Mouse (Mus musculus): Measurements from ENCODE around the gene Aoc2. TPM values are rescaled to one million over a fixed set of nuclear protein-coding genes. Genes with fewer than 3 reads are reported as not detected.
"Not testable (repeated sequence)": the region's sequence is repeated elsewhere in the genome, so short reads cannot be mapped to it uniquely, and the experiment has no call there.

Gene Aoc2
- total RNA-seq, 2 experiments from 2014 or later: 7.2 to 9.4 TPM

DNA sequence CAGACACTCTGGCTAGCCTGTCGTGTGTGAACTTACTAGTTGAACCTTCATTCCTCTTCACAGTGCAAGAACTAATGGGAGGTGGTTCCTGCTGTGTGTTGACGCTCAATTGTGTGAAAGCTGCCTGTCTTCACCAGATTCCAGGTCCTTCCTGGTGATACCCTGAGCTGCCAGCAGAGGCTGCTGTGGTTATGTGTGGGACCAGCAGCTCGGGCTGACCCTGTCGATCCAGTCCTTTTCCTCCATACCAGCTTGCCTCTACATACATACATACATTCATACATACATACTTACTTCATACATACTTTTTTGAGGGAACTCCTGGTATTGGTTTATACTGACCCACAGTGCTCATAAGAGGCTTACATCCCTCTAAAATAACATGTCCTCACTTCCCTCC is 1.3 kb upstream of the Aoc2 start:
- intact Hi-C loops (cut with DNase I): loop anchor here (1.0 kb wide), 1 partner anchor 72 kb away; no protein-coding TSS in a partner anchor
- peak; percentile 63 to 75 for DNase-seq (ENCODE audit: extremely low spot score in 1 of 2, low spot score in 2 of 2)
- peak; percentile 97 for TF ChIP-seq CTCF (IDR thresholded peaks at IDR 0.05)
- Histone ChIP-seq H3K4me3 (no peak overlapping the region), H3K27ac (no peak overlapping the region)

DNA sequence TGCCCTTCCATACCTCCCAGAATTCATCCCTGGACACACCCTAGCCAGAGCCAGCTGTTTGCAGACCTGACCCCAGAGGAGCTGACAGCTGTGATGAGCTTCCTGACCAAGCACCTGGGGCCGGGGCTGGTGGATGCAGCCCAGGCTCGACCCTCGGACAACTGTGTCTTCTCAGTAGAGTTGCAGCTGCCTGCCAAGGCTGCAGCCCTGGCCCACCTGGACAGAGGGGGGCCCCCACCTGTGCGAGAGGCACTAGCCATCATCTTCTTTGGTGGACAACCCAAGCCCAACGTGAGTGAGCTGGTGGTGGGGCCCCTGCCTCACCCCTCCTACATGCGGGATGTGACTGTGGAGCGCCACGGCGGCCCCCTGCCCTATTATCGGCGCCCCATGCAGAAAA is 338 bp downstream of the Aoc2 start:
- intact Hi-C loops (cut with DNase I); DNase-seq (ENCODE audit: extremely low spot score in 1 of 2, low spot score in 2 of 2); H3K27ac ChIP-seq; H3K4me3 ChIP-seq: not testable (repeated sequence)

DNA sequence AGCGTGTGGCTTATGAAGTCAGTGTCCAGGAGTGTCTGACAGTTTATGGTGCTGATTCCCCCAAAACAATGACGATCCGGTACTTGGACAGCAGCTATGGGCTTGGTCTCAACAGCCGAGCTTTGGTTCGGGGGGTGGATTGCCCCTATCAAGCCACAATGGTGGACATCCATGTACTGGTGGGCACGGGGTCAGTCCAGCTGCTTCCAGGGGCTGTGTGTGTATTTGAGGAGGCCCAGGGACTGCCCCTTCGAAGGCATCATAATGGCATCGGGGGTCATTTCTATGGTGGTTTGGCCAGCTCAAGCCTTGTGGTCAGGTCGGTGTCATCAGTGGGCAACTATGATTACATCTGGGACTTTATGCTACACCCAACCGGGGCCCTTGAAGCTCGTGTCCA is 1.3 kb downstream of the Aoc2 start:
- intact Hi-C loops (cut with DNase I): no loop called here
- Histone ChIP-seq H3K4me3 (no peak overlapping the region), H3K27ac (no peak overlapping the region)
- no peak for DNase-seq (ENCODE audit: extremely low spot score in 1 of 2, low spot score in 2 of 2)
- no peak for TF ChIP-seq CTCF (IDR thresholded peaks at IDR 0.05)

DNA sequence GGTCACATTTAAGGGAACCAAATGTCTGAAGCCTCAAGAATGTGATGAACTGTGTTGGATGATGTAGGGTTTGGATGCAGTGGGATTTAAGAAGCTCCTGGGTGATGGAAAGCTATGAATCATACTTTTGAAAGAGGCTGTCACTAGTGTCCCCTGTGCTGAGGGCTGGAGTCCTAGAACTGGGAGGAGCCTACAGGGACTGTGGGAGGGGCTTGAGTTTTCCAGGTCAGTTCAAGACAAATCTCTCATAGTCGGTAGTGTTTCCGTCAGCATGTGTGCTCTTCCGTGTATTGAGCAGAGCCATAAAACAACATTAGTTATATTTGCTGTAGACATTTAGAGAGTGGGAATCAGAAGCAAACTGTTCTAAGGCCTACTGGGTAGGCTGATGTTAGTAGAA is 2.4 kb downstream of the Aoc2 start:
- intact Hi-C loops (cut with DNase I): no loop called here
- no peak for DNase-seq (ENCODE audit: extremely low spot score in 1 of 2, low spot score in 2 of 2)
- Histone ChIP-seq H3K4me3 (no peak overlapping the region), H3K27ac (no peak overlapping the region)
- TF ChIP-seq CTCF (IDR thresholded peaks at IDR 0.05): no peak

DNA sequence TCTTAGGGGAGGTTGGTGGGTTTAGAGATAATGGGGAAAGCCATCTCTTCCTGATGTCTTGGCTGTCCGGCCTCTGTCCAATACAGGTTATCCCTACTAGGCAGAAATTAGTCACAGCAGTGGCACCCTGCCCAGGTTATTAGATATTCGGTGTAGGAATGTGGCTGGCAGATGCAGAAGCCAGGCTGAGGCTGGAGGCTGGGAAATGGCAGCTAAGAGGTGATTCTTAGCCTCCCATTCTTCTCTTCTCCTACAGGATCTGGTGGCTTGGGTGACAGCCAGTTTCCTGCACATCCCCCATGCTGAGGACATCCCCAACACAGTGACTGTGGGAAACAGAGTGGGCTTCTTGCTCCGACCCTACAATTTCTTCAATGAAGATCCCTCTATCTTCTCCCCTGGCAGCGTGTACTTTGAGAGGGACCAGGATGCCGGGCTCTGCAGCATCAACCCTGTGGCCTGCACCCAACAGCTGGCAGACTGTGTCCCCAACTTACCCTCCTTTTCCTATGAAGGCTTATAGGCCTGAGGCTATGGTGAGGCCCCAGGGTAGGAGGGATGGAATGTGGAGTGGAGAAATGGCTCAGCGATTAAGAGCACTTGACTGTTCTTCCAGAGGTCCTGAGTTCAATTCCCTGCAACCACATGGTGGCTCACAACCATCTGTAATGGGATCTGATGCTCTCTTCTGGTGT is 4.2 kb downstream of the Aoc2 start:
- no peak overlapping the region for H3K27ac ChIP-seq
- DNase-seq (ENCODE audit: extremely low spot score in 1 of 2, low spot score in 2 of 2): peak; percentile 21 to 38
- intact Hi-C loops (cut with DNase I): no loop called here
- H3K4me3 ChIP-seq: no peak overlapping the region
- no peak for TF ChIP-seq CTCF (IDR thresholded peaks at IDR 0.05)

DNA sequence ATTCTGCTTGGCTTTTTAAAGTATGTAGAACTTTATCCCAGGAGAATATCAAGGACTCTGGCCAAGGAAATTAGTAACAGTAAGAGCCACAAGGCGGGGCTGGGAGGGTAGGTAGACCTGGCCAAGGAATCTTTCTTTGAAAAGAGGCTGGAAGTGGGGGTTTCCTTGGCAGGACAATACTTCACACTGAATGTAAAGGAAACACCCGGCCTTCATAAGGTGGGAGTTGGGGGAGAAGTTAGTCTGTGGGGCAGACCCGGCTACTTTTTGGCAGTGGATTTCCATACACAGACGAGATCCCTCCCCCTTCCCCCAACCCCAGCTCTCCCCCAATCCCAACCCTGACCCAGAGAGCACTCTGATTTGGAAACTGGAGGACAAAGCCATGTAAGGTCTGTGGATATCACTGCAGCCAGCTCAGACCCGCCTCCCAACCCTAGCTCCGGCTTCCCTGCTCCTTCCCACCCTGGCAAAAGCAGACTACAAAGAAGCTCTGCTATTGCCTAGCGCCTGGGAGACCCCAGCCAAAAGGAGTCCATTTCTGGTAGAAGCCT is 5.6 kb downstream of the Aoc2 start, which contains the start of gene Aoc3:
Gene Aoc3 (plus strand): TSS at position 235 of the 554 bp plus-strand sequence.
- no peak within 1 kb of the TSS for H3K27ac ChIP-seq
- intact Hi-C loops (cut with DNase I): no loop called here
- no peak within 1 kb of the TSS for H3K4me3 ChIP-seq
- no peak for DNase-seq (ENCODE audit: extremely low spot score in 1 of 2, low spot score in 2 of 2)
- TF ChIP-seq CTCF (IDR thresholded peaks at IDR 0.05): no peak

DNA sequence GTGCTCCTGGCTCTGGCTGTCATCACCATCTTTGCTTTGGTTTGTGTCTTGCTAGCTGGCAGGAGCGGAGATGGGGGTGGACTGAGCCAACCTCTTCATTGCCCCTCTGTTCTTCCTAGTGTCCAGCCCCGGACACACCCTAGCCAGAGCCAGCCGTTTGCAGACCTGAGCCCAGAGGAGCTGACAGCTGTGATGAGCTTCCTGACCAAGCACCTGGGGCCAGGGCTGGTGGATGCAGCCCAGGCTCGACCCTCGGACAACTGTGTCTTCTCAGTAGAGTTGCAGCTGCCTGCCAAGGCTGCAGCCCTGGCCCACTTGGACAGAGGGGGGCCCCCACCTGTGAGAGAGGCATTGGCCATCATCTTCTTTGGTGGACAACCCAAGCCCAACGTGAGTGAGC is 6.1 kb downstream of the Aoc2 start:
- H3K27ac ChIP-seq; intact Hi-C loops (cut with DNase I); DNase-seq (ENCODE audit: extremely low spot score in 1 of 2, low spot score in 2 of 2); H3K4me3 ChIP-seq: not testable (repeated sequence)

DNA sequence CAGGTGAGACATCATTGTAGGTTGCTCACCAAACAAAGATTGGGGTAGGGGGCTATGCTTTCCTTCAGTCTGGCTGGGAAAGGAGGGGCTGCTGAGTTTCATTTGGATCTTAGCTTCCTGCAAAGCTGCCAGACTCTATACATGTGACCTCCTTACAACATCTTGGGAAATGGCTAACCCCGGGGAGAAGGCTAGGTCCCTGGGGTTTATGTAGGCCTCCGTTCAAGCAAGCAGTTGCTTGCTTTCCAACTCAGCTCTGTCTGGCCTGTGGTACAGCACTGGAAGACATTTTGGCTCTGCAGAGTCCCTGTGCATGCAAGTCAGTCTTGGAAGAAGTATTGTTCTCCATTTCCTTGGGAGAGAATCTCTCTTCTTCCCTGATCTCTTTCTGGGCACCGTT is 7.7 kb downstream of the Aoc2 start:
- H3K27ac ChIP-seq: no peak overlapping the region
- H3K4me3 ChIP-seq: no peak overlapping the region
- no peak for DNase-seq (ENCODE audit: extremely low spot score in 1 of 2, low spot score in 2 of 2)
- intact Hi-C loops (cut with DNase I): no loop called here
- TF ChIP-seq CTCF (IDR thresholded peaks at IDR 0.05): no peak

DNA sequence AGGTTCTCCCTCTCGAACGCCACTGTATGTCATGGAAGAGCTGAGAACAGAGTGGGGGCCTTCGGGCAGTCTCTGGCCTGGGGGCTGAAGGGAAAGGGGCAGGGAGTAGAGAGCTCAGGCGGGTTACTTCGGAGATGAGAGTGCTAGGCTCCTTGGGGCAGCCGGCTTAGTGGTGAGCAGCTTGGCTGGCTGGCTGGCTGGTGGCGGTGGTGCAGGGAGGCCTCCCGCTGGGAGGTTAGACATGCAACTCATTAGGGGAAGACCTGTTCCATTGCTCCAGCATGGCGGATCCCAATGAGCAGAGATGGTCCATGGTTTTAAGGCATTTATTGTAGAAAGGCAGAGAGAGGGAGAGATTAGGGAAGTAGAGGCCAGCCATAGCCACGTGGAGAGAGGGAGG is 9.2 kb downstream of the Aoc2 start:
- intact Hi-C loops (cut with DNase I): no loop called here
- Histone ChIP-seq H3K27ac (no peak overlapping the region), H3K4me3 (no peak overlapping the region)
- no peak for TF ChIP-seq CTCF (IDR thresholded peaks at IDR 0.05)
- DNase-seq (ENCODE audit: extremely low spot score in 1 of 2, low spot score in 2 of 2): no peak

DNA sequence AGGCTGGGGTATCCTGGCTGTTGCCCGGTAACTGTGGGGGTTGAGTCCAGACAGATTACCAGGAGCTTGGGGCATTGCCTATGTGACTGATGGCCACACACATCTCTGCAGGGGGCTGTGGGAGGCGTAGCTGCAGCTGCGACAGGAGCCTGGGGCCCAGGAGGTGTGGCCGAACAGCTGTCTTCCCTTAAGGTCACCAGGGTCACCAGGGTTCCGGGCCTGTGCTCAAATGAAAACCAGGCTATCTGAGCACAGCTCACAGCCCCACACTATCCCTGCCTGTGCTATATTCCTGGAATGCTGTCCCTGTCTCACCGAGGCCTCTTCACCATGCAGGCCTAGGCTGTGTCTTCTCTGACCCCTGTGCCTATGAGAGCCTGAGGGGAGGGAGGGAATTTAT is 9.7 kb downstream of the Aoc2 start:
- Histone ChIP-seq H3K4me3 (no peak overlapping the region), H3K27ac (no peak overlapping the region)
- DNase-seq (ENCODE audit: extremely low spot score in 1 of 2, low spot score in 2 of 2): no peak
- intact Hi-C loops (cut with DNase I): no loop called here
- TF ChIP-seq CTCF (IDR thresholded peaks at IDR 0.05): no peak

DNA sequence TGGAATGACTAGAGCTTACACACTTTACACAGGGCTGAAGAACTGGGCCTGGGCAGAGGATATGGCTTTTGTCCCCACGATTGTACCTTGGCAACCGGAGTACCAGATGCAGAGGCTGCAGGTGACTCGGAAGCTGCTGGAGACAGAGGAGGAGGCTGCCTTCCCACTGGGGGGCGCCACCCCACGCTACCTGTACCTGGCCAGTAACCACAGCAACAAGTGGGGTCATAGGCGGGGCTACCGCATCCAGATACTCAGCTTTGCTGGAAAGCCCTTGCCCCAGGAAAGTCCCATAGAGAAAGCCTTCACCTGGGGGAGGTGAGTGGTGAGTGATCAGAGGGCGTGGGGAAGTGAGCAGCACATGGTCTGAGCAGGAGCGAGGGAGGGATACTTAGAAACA is 10.8 kb downstream of the Aoc2 start:
- Histone ChIP-seq H3K27ac (no peak overlapping the region), H3K4me3 (no peak overlapping the region)
- no peak; the same call in 1 of the 2 replicates for TF ChIP-seq CTCF (IDR thresholded peaks at IDR 0.05)
- intact Hi-C loops (cut with DNase I): no loop called here
- no peak for DNase-seq (ENCODE audit: extremely low spot score in 1 of 2, low spot score in 2 of 2)

DNA sequence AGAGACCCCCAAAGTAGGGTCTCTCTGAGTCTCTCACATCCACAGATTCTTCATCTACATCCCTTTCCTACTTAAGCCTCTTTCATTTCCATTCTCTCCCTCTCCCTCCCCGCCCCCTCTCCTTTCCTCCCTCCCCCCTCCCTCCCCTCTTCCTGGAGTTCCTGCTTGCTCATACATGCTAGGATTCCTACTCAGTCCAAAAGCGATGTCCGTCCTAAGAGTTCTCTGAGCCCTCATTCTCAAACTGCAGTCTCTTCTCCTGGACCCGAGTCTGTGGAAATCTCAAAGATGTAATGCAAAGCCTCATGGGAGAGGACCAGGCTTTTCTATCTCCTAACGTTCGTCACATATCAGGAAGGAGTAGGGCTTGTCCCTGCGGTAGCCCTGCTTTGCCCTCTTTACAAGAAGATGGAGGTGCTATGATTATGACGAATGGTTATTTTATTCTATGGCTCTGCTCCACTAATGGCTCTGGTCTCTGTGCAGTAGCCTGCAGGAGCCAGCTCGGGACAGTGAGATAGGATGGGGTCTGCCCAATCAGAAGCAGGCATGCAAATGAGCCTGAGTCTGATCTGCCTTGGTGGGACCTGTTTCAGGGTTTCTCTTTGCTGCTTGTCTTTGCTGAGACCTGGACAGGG is 13.4 kb downstream of the Aoc2 start:
- peak overlapping the region; percentile 19; the same call in 1 of the 2 replicates for H3K4me3 ChIP-seq
- intact Hi-C loops (cut with DNase I): no loop called here
- DNase-seq (ENCODE audit: extremely low spot score in 1 of 2, low spot score in 2 of 2): no peak
- H3K27ac ChIP-seq: no peak overlapping the region
- TF ChIP-seq CTCF (IDR thresholded peaks at IDR 0.05): no peak

All from left cerebral cortex, adult 2 months (tissue).